Mouse (Mus musculus): ENCODE data around the gene Itgb5.

Itgb5 gene

GRCm38 (mm10) chr16:33829301-33829831, at the start of gene Itgb5:
Gene Itgb5 (plus strand): TSS chr16:33829665.
- peak; percentile 88 to 94 for DNase-seq

- DNase-seq, result no peak
Measured at GRCm38 (mm10) chr16:33781789-33782728, 47.4 kb upstream of the Itgb5 start.

DNA sequence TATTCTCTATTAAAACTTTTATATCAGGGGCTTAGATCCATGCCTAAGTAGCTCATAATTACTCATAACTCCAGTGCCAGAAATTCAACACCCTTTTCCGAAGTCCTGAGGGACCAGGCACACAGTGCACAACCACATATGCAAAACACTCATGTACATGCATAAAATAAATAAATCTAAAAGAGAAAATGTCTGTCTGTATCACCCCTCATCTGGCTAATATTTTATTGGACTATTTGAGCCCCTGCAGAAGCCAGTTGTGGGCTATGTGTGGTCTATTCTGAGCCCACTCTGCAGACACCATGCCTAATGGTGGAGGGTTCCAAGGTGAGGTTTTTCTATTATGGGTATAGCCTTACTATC, 46.8 kb upstream of the Itgb5 start:
- no peak for DNase-seq

DNA sequence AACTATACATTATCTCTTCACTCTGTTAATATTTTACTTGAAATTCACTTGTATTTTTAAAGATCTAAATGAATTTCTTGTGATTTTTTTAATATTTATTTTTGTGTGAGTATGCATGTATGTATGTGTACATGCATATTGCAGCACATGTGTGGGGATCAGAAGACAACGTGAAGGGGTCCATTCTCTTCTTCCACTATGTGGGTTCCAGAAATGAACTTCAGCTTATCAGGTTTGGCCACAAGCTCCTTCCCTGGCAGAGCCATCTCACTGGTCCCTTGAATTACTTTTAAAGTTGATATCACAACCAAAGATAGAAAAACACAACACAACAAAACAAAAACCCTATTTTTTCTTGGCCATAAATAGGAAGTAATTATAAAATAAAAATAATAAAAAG, 44.9 kb upstream of the Itgb5 start:
- DNase-seq, result no peak

GRCm38 (mm10) chr16:33785092-33785704, 44.3 kb upstream of the Itgb5 start:
- no peak for DNase-seq

GRCm38 (mm10) chr16:33786657-33787390, 42.6 kb upstream of the Itgb5 start:
- DNase-seq, result no peak

- no peak for DNase-seq
Measured at GRCm38 (mm10) chr16:33793846-33794791, 35.3 kb upstream of the Itgb5 start, which contains the start of gene Muc13. Gene Muc13 (plus strand): TSS chr16:33794037.

- no peak for DNase-seq
Measured at GRCm38 (mm10) chr16:33795106-33795505, 34.4 kb upstream of the Itgb5 start.

DNA sequence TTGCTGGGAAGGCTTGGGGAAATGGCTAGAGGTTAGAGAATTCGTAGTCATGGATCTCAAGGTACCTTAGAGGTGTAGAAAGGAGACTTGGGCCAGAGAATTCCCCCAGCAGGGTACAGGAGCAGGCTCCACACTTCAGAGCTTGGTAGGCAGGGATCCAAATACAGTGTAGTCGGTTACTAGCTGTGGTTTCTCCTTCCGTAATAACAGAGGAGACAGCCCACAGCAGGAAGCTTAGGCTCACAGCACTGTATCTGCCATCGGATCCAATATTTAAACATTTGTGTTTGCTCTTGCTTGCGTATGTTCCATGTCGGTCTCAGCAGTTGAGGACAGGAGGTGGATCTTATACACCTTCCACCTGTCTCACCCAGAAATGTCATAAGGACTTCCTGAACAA, 33.6 kb upstream of the Itgb5 start:
- DNase-seq, result no peak

GRCm38 (mm10) chr16:33796756-33797155, 32.7 kb upstream of the Itgb5 start:
- DNase-seq, result no peak

DNA sequence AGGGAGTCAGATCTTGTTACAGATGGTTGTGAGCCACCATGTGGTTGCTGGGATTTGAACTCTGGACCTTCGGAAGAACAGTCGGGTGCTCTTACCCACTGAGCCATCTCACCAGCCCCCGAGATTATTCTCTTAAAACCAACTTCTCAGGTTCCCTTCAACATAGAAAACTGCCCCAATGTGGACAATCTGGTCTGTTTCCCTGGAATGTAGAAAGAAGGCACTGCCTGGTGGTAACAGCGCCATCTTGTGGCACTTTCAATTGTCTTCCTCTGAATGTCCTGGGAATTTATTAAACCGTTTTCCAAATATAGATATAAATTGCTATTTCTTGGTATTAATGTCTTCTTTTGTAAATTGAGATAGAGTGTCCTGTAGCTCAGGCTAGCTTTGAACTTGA, 31.6 kb upstream of the Itgb5 start:
- DNase-seq, result peak; percentile 54 to 85

- DNase-seq, result peak in 1 of 2 experiments; percentile 60
Measured at GRCm38 (mm10) chr16:33810002-33810401, 19.5 kb upstream of the Itgb5 start.

- DNase-seq, result no peak
Measured at GRCm38 (mm10) chr16:33818413-33819165, 10.9 kb upstream of the Itgb5 start.

DNA sequence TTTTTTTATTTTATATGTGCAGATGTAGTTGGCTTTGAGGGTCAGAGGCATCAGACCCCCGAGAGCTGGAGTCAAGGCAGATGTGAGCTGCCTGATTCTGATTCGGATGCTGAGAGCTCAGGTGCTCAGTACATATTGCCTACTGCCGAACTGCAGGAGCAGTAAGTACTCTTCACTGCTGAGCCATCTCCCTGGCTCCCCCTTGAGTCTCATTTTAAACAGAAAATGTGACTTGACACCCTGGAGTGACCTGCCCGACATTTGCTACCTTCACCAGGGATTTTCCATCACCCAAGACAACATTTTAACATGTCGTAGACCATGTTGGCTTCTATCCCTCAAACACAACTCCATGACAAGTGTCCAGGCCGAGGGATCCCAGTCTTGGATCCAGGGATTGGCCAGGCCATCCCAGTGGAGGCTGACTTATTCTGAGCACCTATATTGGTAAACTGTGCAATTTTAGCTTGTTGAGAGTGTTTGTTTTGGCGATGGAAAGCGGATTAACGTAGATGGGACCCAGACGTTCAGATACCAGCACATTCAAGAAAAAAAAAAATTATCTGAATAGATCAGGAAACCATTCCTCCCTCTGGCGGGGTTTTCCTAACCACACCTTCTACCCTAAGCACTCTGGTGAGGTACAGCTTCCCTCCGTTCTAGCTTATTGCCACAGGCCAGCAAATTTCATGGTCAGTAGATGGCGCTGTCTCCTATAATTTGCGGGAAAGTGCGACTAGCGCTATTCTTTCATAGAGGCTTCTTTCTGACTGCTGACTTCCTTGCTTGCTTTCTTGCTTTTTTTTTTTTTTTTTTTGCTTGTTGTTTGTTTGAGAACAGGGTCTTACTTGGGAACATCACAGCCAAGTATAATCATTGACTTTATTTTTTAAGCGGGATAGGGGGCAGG, 8.9 kb upstream of the Itgb5 start:
- DNase-seq, result peak; percentile 86 to 95

- no peak for DNase-seq
Measured at GRCm38 (mm10) chr16:33824603-33825002, 4.9 kb upstream of the Itgb5 start.

GRCm38 (mm10) chr16:33828496-33828895, 969 bp upstream of the Itgb5 start:
- no peak for DNase-seq

DNA sequence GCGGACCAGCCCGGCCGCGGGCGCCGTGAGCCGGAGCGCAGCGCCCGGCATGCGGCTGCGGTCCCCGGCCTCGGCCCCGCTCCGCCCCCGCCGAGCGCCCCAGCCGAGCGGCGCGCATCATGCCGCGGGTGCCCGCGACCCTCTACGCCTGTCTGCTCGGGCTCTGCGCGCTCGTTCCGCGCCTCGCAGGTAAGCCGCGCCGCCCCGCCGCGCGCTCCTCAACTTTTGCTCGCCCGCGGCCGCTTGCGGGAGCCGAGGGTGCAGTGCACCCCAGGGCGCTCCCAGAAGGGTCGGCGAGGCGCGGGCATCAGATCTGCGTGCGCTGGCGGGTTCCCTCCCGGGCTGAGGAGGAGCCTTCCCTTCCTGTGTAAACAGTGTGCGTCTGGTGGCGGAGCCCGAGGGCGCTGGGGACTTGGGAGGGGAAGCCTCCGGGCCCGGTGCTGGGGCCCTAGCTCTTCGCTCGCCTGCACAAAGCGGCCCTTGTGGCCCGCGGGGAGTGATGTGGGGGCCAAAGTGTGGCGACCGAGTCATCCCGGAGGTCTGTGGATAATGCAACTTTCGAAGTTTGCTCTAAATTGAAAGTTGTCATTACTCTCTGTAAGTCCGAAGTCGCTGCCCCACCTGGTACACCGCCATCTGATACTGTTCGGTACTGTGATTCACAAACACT, 512 bp downstream of the Itgb5 start:
- DNase-seq, result peak; percentile 53 to 74

DNA sequence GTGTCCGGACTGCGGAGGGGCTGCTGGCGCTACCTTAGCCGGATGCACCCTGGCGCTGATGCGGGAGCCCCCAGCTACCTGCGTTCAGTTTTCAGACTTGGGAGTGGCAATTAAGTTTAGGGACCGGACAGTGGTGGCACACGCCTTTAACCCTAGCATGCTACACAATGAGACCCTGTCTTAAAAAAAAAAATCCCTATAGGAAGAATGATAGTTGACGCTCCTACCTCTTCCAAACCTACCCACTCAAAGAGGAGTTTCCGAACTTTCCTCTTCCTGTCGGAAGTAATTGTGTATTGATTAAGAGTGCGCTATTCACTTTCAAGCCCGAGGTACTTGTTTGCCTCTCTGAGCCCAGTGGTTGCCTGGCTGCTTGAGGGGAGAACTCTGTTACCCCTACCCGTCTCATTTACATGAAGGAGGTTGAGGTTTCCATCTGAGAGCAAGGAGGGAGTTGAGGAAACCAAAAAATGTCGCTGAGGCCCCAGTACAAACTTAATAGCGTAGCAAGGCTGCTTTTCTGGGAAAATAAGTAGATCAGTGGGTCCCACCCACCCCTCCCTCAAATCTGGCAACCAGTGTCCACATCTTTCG, 1.1 kb downstream of the Itgb5 start:
- no peak for DNase-seq

- no peak for DNase-seq
Measured at GRCm38 (mm10) chr16:33832057-33832456, 2.6 kb downstream of the Itgb5 start.
